Mouse (Mus musculus): ENCODE data around the gene Gm28048. TPM values are rescaled to one million over a fixed set of nuclear protein-coding genes. Genes with fewer than 3 reads are reported as not detected.
A peak's percentile ranks its signal among the peaks of the same experiment; 100 is the strongest.

Gm28048 gene
- polyA plus RNA-seq, 1 experiment from 2014 or later = 9.4 TPM

- peaks cover 6% of the 10 kb centered on the region; the same call in 1 of the 2 replicates for H3K36me3 ChIP-seq
- H3K9me3 ChIP-seq (replicated peaks) = no peaks in the 10 kb centered on the region
- no peaks in the 10 kb centered on the region for H3K27me3 ChIP-seq (replicated peaks)
- H3K27ac ChIP-seq (ENCODE audit: poor library complexity, severe bottlenecking) = no peak overlapping the region
- H3K4me1 ChIP-seq (replicated peaks) = peaks cover 13% of the 10 kb centered on the region
- no peak overlapping the region for H3K4me2 ChIP-seq
- no peak for ATAC-seq (ENCODE audit: insufficient number of reproducible peaks, low FRiP score)
- H3K9ac ChIP-seq = no peak overlapping the region
- H3K4me3 ChIP-seq = no peak overlapping the region
- 88% methylated on average over 7 of the region's 7 CpGs for WGBS
These were observed 64.1 kb downstream of the Gm28048 start for GRCm38 (mm10) chr11:22917786-22918185.

- no peak overlapping the region for H3K4me2 ChIP-seq
- peaks cover 24% of the 10 kb centered on the region for H3K4me1 ChIP-seq (replicated peaks)
- WGBS = 59% methylated on average over 4 of the region's 4 CpGs
- peaks cover 6% of the 10 kb centered on the region; the same call in 1 of the 2 replicates for H3K36me3 ChIP-seq
- H3K9ac ChIP-seq = no peak overlapping the region
- no peaks in the 10 kb centered on the region for H3K9me3 ChIP-seq (replicated peaks)
- H3K27me3 ChIP-seq (replicated peaks) = no peaks in the 10 kb centered on the region
- H3K27ac ChIP-seq (ENCODE audit: poor library complexity, severe bottlenecking) = no peak overlapping the region
- no peak overlapping the region for H3K4me3 ChIP-seq
- ATAC-seq (ENCODE audit: insufficient number of reproducible peaks, low FRiP score) = no peak
These were observed 68.1 kb downstream of the Gm28048 start for GRCm38 (mm10) chr11:22913744-22914143.

- 53% methylated on average over 7 of the region's 7 CpGs for WGBS
- Histone ChIP-seq H3K4me2 (peak overlapping the region; percentile 6; the same call in 1 of the 2 replicates), H3K4me3 (no peak overlapping the region), H3K36me3 (no peaks in the 10 kb centered on the region), H3K9me3 (replicated peaks) (no peaks in the 10 kb centered on the region), H3K4me1 (replicated peaks) (peaks cover 17% of the 10 kb centered on the region), H3K27ac (ENCODE audit: poor library complexity, severe bottlenecking) (no peak overlapping the region), H3K27me3 (replicated peaks) (no peaks in the 10 kb centered on the region), H3K9ac (no peak overlapping the region)
- no peak for ATAC-seq (ENCODE audit: insufficient number of reproducible peaks, low FRiP score)
These were observed 70.1 kb downstream of the Gm28048 start for GRCm38 (mm10) chr11:22911831-22912230.

- Histone ChIP-seq H3K4me2 (no peak overlapping the region), H3K36me3 (no peaks in the 10 kb centered on the region), H3K9ac (no peak overlapping the region), H3K4me1 (replicated peaks) (peaks cover 8% of the 10 kb centered on the region; the same call in 1 of the 2 replicates), H3K27me3 (replicated peaks) (no peaks in the 10 kb centered on the region), H3K9me3 (replicated peaks) (no peaks in the 10 kb centered on the region), H3K4me3 (no peak overlapping the region), H3K27ac (ENCODE audit: poor library complexity, severe bottlenecking) (peak overlapping the region; percentile 7; the same call in 1 of the 2 replicates)
- ATAC-seq (ENCODE audit: insufficient number of reproducible peaks, low FRiP score) = no peak
These were observed 75.4 kb downstream of the Gm28048 start for GRCm38 (mm10) chr11:22906453-22906865.

- Histone ChIP-seq H3K9ac (no peak overlapping the region), H3K4me2 (no peak overlapping the region), H3K9me3 (replicated peaks) (no peaks in the 10 kb centered on the region), H3K27me3 (replicated peaks) (no peaks in the 10 kb centered on the region), H3K4me3 (no peak overlapping the region), H3K27ac (ENCODE audit: poor library complexity, severe bottlenecking) (no peak overlapping the region), H3K36me3 (peaks cover 13% of the 10 kb centered on the region), H3K4me1 (replicated peaks) (peaks cover 5% of the 10 kb centered on the region; the same call in 1 of the 2 replicates)
- 66% methylated on average over 2 of the region's 2 CpGs for WGBS
- no peak for ATAC-seq (ENCODE audit: insufficient number of reproducible peaks, low FRiP score)
These were observed 79.0 kb downstream of the Gm28048 start for GRCm38 (mm10) chr11:22902923-22903322.

- WGBS = 71% methylated on average over 3 of the region's 3 CpGs
- H3K4me1 ChIP-seq (replicated peaks) = no peaks in the 10 kb centered on the region
- H3K9ac ChIP-seq = no peak overlapping the region
- H3K27me3 ChIP-seq (replicated peaks) = no peaks in the 10 kb centered on the region
- no peak overlapping the region for H3K4me3 ChIP-seq
- H3K4me2 ChIP-seq = no peak overlapping the region
- no peak for ATAC-seq (ENCODE audit: insufficient number of reproducible peaks, low FRiP score)
- H3K36me3 ChIP-seq = peaks cover 13% of the 10 kb centered on the region
- no peak overlapping the region for H3K27ac ChIP-seq (ENCODE audit: poor library complexity, severe bottlenecking)
- no peaks in the 10 kb centered on the region for H3K9me3 ChIP-seq (replicated peaks)
These were observed 81.8 kb downstream of the Gm28048 start for GRCm38 (mm10) chr11:22900041-22900440.

- H3K4me1 ChIP-seq (replicated peaks) = no peaks in the 10 kb centered on the region
- WGBS = 91% methylated on average over 4 of the region's 4 CpGs
- no peaks in the 10 kb centered on the region for H3K27me3 ChIP-seq (replicated peaks)
- H3K4me3 ChIP-seq = no peak overlapping the region
- no peak overlapping the region for H3K27ac ChIP-seq (ENCODE audit: poor library complexity, severe bottlenecking)
- no peaks in the 10 kb centered on the region for H3K9me3 ChIP-seq (replicated peaks)
- no peak overlapping the region for H3K4me2 ChIP-seq
- H3K36me3 ChIP-seq = peaks cover 13% of the 10 kb centered on the region
- no peak overlapping the region for H3K9ac ChIP-seq
- no peak for ATAC-seq (ENCODE audit: insufficient number of reproducible peaks, low FRiP score)
These were observed 84.2 kb downstream of the Gm28048 start for GRCm38 (mm10) chr11:22897642-22898041.

- Histone ChIP-seq H3K9ac (no peak overlapping the region), H3K27ac (ENCODE audit: poor library complexity, severe bottlenecking) (no peak overlapping the region)
- 83% methylated on average over 4 of the region's 4 CpGs for WGBS
These were observed 84.8 kb downstream of the Gm28048 start for GRCm38 (mm10) chr11:22897127-22897526.

GRCm38 (mm10) chr11:22893075-22893474 lies 88.8 kb downstream of the Gm28048 start:
- no peak for ATAC-seq (ENCODE audit: insufficient number of reproducible peaks, low FRiP score)
- H3K36me3 ChIP-seq = no peaks in the 10 kb centered on the region
- no peaks in the 10 kb centered on the region for H3K9me3 ChIP-seq (replicated peaks)
- 77% methylated on average over 3 of the region's 3 CpGs for WGBS
- H3K4me3 ChIP-seq = no peak overlapping the region
- no peaks in the 10 kb centered on the region for H3K27me3 ChIP-seq (replicated peaks)
- no peak overlapping the region for H3K27ac ChIP-seq (ENCODE audit: poor library complexity, severe bottlenecking)
- no peak overlapping the region for H3K9ac ChIP-seq
- H3K4me1 ChIP-seq (replicated peaks) = peaks cover 7% of the 10 kb centered on the region
- H3K4me2 ChIP-seq = no peak overlapping the region

More at GRCm38 (mm10) chr11:22897127-22897526, 84.8 kb downstream of the Gm28048 start:
- Histone ChIP-seq H3K4me2 (no peak overlapping the region), H3K27me3 (replicated peaks) (no peaks in the 10 kb centered on the region), H3K4me3 (no peak overlapping the region), H3K9me3 (replicated peaks) (no peaks in the 10 kb centered on the region), H3K36me3 (peaks cover 13% of the 10 kb centered on the region), H3K4me1 (replicated peaks) (no peaks in the 10 kb centered on the region)
- no peak for ATAC-seq (ENCODE audit: insufficient number of reproducible peaks, low FRiP score)

- Histone ChIP-seq H3K36me3 (no peaks in the 10 kb centered on the region), H3K9me3 (replicated peaks) (no peaks in the 10 kb centered on the region), H3K4me1 (replicated peaks) (peaks cover 10% of the 10 kb centered on the region), H3K27ac (ENCODE audit: poor library complexity, severe bottlenecking) (no peak overlapping the region), H3K9ac (no peak overlapping the region), H3K4me2 (no peak overlapping the region), H3K27me3 (replicated peaks) (no peaks in the 10 kb centered on the region), H3K4me3 (no peak overlapping the region)
- ATAC-seq (ENCODE audit: insufficient number of reproducible peaks, low FRiP score) = no peak
- 68% methylated on average over 6 of the region's 6 CpGs for WGBS
These were observed 89.4 kb downstream of the Gm28048 start for GRCm38 (mm10) chr11:22892466-22892865.

GRCm38 (mm10) chr11:22891876-22892275 lies 90.0 kb downstream of the Gm28048 start:
- ATAC-seq (ENCODE audit: insufficient number of reproducible peaks, low FRiP score) = no peak
- Histone ChIP-seq H3K27me3 (replicated peaks) (no peaks in the 10 kb centered on the region), H3K9me3 (replicated peaks) (no peaks in the 10 kb centered on the region), H3K36me3 (no peaks in the 10 kb centered on the region), H3K4me1 (replicated peaks) (peaks cover 10% of the 10 kb centered on the region), H3K9ac (no peak overlapping the region), H3K4me3 (no peak overlapping the region), H3K27ac (ENCODE audit: poor library complexity, severe bottlenecking) (no peak overlapping the region), H3K4me2 (no peak overlapping the region)
- WGBS = 85% methylated on average over 7 of the region's 7 CpGs

- 75% methylated on average over 9 of the region's 9 CpGs for WGBS
- no peak overlapping the region for H3K9ac ChIP-seq
- H3K4me3 ChIP-seq = no peak overlapping the region
- H3K27ac ChIP-seq (ENCODE audit: poor library complexity, severe bottlenecking) = no peak overlapping the region
- ATAC-seq (ENCODE audit: insufficient number of reproducible peaks, low FRiP score) = no peak
- peaks cover 10% of the 10 kb centered on the region for H3K4me1 ChIP-seq (replicated peaks)
- H3K4me2 ChIP-seq = no peak overlapping the region
- no peaks in the 10 kb centered on the region for H3K9me3 ChIP-seq (replicated peaks)
- no peaks in the 10 kb centered on the region for H3K36me3 ChIP-seq
- H3K27me3 ChIP-seq (replicated peaks) = no peaks in the 10 kb centered on the region
These were observed 90.6 kb downstream of the Gm28048 start for GRCm38 (mm10) chr11:22891242-22891641.

Data from heart, embryonic 12.5 days (tissue).